Comparison of ENCODE assay signal across 23 mouse cellular contexts in genomic region chr2:153495391-153495790, GRCm38 (mm10). TPM values are rescaled to one million over a fixed set of nuclear protein-coding genes. Genes with fewer than 3 reads are reported as not detected.
A peak's percentile ranks its signal among the peaks of the same experiment; 100 is the strongest.
DNase-seq lines count a peak whose midpoint lies in the region; ATAC-seq and TF ChIP-seq lines count a peak whose summit lies in the region.
"Not testable (repeated sequence)": the region's sequence is repeated elsewhere in the genome, so short reads cannot be mapped to it uniquely, and the experiment has no call there.
"Had no signal": no experiment of that assay in that cellular context is flagged by ENCODE, and none has a peak within 500 bp of the region (broad histone marks: within the 10 kb centered on the region; RNA-seq: fewer than 3 reads in every experiment).

No protein-coding gene starts in this region.

- TF ChIP-seq POLR2A in thymus, adult 2 months (IDR thresholded peaks at IDR 0.05; ENCODE audit: control insufficient read depth, extremely low read depth, insufficient read depth, low read length, poor library complexity), result not testable (repeated sequence)

- H3K27ac ChIP-seq in heart, embryonic 12.5 days (ENCODE audit: poor library complexity, severe bottlenecking), result peak overlapping the region; percentile 94
- peak overlapping the region; percentile 85; the same call in 1 of the 2 replicates for H3K27ac ChIP-seq in hindbrain, embryonic 10.5 days
- peak overlapping the region; percentile 97 for H3K27ac ChIP-seq in liver, embryonic 11.5 days (ENCODE audit: low read depth, low read length)
- peak overlapping the region; percentile 97 for H3K27ac ChIP-seq in liver, embryonic 15.5 days (replicated peaks)
- peak overlapping the region; percentile 32; the same call in 1 of the 2 replicates for H3K27ac ChIP-seq in thymus, adult 2 months (ENCODE audit: control insufficient read depth, insufficient read depth, low read length)

- DNase-seq in c-Kit-positive CD71-positive TER-119-positive erythroid progenitor cells, embryonic 14.5 days (ENCODE audit: low spot score), result peak; percentile 66
- DNase-seq in hindbrain, embryonic 10.5 days (ENCODE audit: low spot score); liver, embryonic 11.5 days (ENCODE audit: low spot score); thymus, adult 2 months: not testable (repeated sequence)

- WGBS in heart, embryonic 12.5 days, result 70% methylated on average over 4 of the region's 4 CpGs
- WGBS in hindbrain, embryonic 10.5 days, result 93% methylated on average over 4 of the region's 4 CpGs
- 43% methylated on average over 4 of the region's 4 CpGs for WGBS in liver, embryonic 11.5 days
- 17% methylated on average over 4 of the region's 4 CpGs for WGBS in liver, embryonic 15.5 days (ENCODE audit: insufficient replicate concordance)
- 80% methylated on average over 4 of the region's 4 CpGs for whole genome bisulfite sequencing in thymus, adult 2 months

- H3K4me1 ChIP-seq in heart, embryonic 12.5 days (replicated peaks), result peaks cover 73% of the 10 kb centered on the region
- peaks cover 84% of the 10 kb centered on the region for H3K4me1 ChIP-seq in hindbrain, embryonic 10.5 days (replicated peaks)
- peaks cover 74% of the 10 kb centered on the region for H3K4me1 ChIP-seq in liver, embryonic 11.5 days (replicated peaks; ENCODE audit: control insufficient read depth, insufficient read depth, low read length)
- H3K4me1 ChIP-seq in liver, embryonic 15.5 days (replicated peaks), result peaks cover 90% of the 10 kb centered on the region
- H3K4me1 ChIP-seq in megakaryocyte, embryonic 14.5 days, result peaks cover 91% of the 10 kb centered on the region
- peaks cover 44% of the 10 kb centered on the region for H3K4me1 ChIP-seq in thymus, adult 2 months (replicated peaks; ENCODE audit: control insufficient read depth, insufficient read depth, low read length)

- not testable (repeated sequence) for H3K27me3 ChIP-seq in heart, embryonic 12.5 days (replicated peaks); liver, embryonic 11.5 days (replicated peaks; ENCODE audit: control insufficient read depth, insufficient read depth, low read length); liver, embryonic 15.5 days; megakaryocyte, embryonic 14.5 days (replicated peaks); thymus, adult 2 months (ENCODE audit: control insufficient read depth, insufficient read depth, low read length)
- peaks cover 84% of the 10 kb centered on the region for H3K27me3 ChIP-seq in hindbrain, embryonic 10.5 days (ENCODE audit: insufficient read depth, poor library complexity, severe bottlenecking)

- H3K36me3 ChIP-seq in heart, embryonic 12.5 days; hindbrain, embryonic 10.5 days; liver, embryonic 11.5 days (ENCODE audit: control insufficient read depth, insufficient read depth, low read length); liver, embryonic 15.5 days (replicated peaks); thymus, adult 2 months (ENCODE audit: control insufficient read depth, insufficient read depth, low read length): not testable (repeated sequence)
- H3K36me3 ChIP-seq in megakaryocyte, embryonic 14.5 days (replicated peaks; ENCODE audit: low read length), result peaks cover 62% of the 10 kb centered on the region

- not testable (repeated sequence) for TF ChIP-seq CTCF in thymus, adult 2 months (IDR thresholded peaks at IDR 0.05; ENCODE audit: borderline replicate concordance, control insufficient read depth, extremely low read depth, insufficient read depth, low read length, poor library complexity)

- not testable (repeated sequence) for H3K9me3 ChIP-seq in heart, embryonic 12.5 days (replicated peaks); hindbrain, embryonic 10.5 days; liver, embryonic 11.5 days (ENCODE audit: control insufficient read depth, low read length); liver, embryonic 15.5 days (replicated peaks); megakaryocyte, embryonic 14.5 days

- H3K9ac ChIP-seq in heart, embryonic 12.5 days; liver, embryonic 11.5 days (ENCODE audit: low read depth, low read length); liver, embryonic 15.5 days: not testable (repeated sequence)

- H3K4me2 ChIP-seq in heart, embryonic 12.5 days, result not testable (repeated sequence)
- H3K4me2 ChIP-seq in liver, embryonic 11.5 days, result peak overlapping the region; percentile 98
- H3K4me2 ChIP-seq in liver, embryonic 15.5 days, result peak overlapping the region; percentile 97

- not testable (repeated sequence) for H3K4me3 ChIP-seq in heart, embryonic 12.5 days; hindbrain, embryonic 10.5 days; liver, embryonic 11.5 days (ENCODE audit: low read depth, low read length); liver, embryonic 15.5 days (replicated peaks); thymus, adult 2 months (ENCODE audit: control insufficient read depth, insufficient read depth, low read length)
- peak overlapping the region; percentile 85 for H3K4me3 ChIP-seq in megakaryocyte, embryonic 14.5 days (replicated peaks)

- peak; percentile 19 for ATAC-seq in erythroid progenitor cell, adult 5-6 weeks (replicated peaks; ENCODE audit: low FRiP score, poor library complexity, severe bottlenecking)
- ATAC-seq in heart, embryonic 12.5 days (ENCODE audit: insufficient number of reproducible peaks, low FRiP score), result not testable (repeated sequence)
- ATAC-seq in liver, embryonic 11.5 days (replicated peaks; ENCODE audit: low FRiP score), result peak; percentile 60
- ATAC-seq in liver, embryonic 15.5 days (ENCODE audit: insufficient read depth), result peak; percentile 71

RNA-seq across cellular contexts. Expression of gene 4930404H24Rik, which starts 2.8 kb away (rescaled TPM):
- total RNA-seq in erythroid progenitor cell, adult 5-6 weeks (2015; ENCODE audit: low replicate concordance), result not detected in 2 replicates
- total RNA-seq in erythroid progenitor cell, adult 5-6 weeks (2017; ENCODE audit: low replicate concordance), result not detected in 2 replicates
- not detected in 2 replicates for polyA plus RNA-seq in heart, embryonic 12.5 days (2016; fragmentation: Nextera tagmentation; extraction: Ambion mirVana)
- polyA plus RNA-seq in hindbrain, embryonic 10.5 days (2016; fragmentation: Nextera tagmentation; extraction: Ambion mirVana), result not detected in 2 replicates
- not detected in 2 replicates for polyA plus RNA-seq in liver, embryonic 11.5 days (2014; fragmentation: Nextera tagmentation; extraction: Ambion mirVana)
- polyA plus RNA-seq in liver, embryonic 15.5 days (2015; fragmentation: Nextera tagmentation; extraction: Ambion mirVana), result not detected in 2 replicates
- polyA plus RNA-seq in megakaryocyte, embryonic 14.5 days (2012; ENCODE audit: insufficient read depth, low replicate concordance), result 0.54 TPM in 1 of 2 replicates, not detected in the other
- polyA plus RNA-seq in thymus, adult 2 months (2012; rRNA removed), result not detected in 2 replicates
- total RNA-seq: adrenal gland, adult 8-10 months; adrenal gland, postnatal 36 days; ES-E14; forebrain, postnatal 0 days; gastrocnemius, adult 18-20 months; gastrocnemius, postnatal 14 days; heart, adult 2 months; heart, postnatal 36 days had no signal
- polyA plus RNA-seq: brain, embryonic 14.5 days; embryonic facial prominence, embryonic 11.5 days; embryonic facial prominence, embryonic 15.5 days; forebrain, embryonic 13.5 days; forebrain, postnatal 0 days; gonadal fat pad, adult 2 months; heart, adult 2 months; hindbrain, embryonic 14.5 days; intestine, embryonic 15.5 days had no signal

RNA-seq across cellular contexts. Expression of gene Nol4l, which starts 34.4 kb away (rescaled TPM):
- 5.0 and 5.8 TPM in 2 replicates for total RNA-seq in erythroid progenitor cell, adult 5-6 weeks (2015; ENCODE audit: low replicate concordance)
- total RNA-seq in erythroid progenitor cell, adult 5-6 weeks (2017; ENCODE audit: low replicate concordance), result 2.7 and 5.8 TPM in 2 replicates
- polyA plus RNA-seq in heart, embryonic 12.5 days (2016; fragmentation: Nextera tagmentation; extraction: Ambion mirVana), result 14.9 and 15.2 TPM in 2 replicates
- polyA plus RNA-seq in hindbrain, embryonic 10.5 days (2016; fragmentation: Nextera tagmentation; extraction: Ambion mirVana), result 19.1 and 23.3 TPM in 2 replicates
- 14.1 and 15.8 TPM in 2 replicates for polyA plus RNA-seq in liver, embryonic 11.5 days (2014; fragmentation: Nextera tagmentation; extraction: Ambion mirVana)
- polyA plus RNA-seq in liver, embryonic 15.5 days (2015; fragmentation: Nextera tagmentation; extraction: Ambion mirVana), result 4.7 and 4.9 TPM in 2 replicates
- polyA plus RNA-seq in megakaryocyte, embryonic 14.5 days (2012; ENCODE audit: insufficient read depth, low replicate concordance), result 10.6 and 40.8 TPM in 2 replicates
- 4.2 and 4.4 TPM in 2 replicates for polyA plus RNA-seq in thymus, adult 2 months (2012; rRNA removed)

Comparison
In these comparisons a context has a peak if more than half of its experiments do, and no peak if none do; other contexts are left out.
1. H3K27ac ChIP-seq: peak in every context shown above with its lines; median percentile 97 in liver, embryonic 11.5 days; 97 in liver, embryonic 15.5 days; 94 in heart, embryonic 12.5 days; 85 in hindbrain, embryonic 10.5 days; 32 in thymus, adult 2 months.